Mouse (Mus musculus) G1E-ER4 (cell line): ENCODE results near the gene Atad1. TPM values are rescaled to one million over a fixed set of nuclear protein-coding genes. Genes with fewer than 3 reads are reported as not detected.

Experiments
- GATA1 ChIP-seq: IDR thresholded peaks from one replicate; pipeline ENCODE4 v1.8.0; 2012; ENCODE audit warnings: low read length, inconsistent platforms
- polyA plus RNA-seq: library from polyadenylated mRNA; stranded (reverse); fragments of >175 nt; gene quantifications from 2 replicates; pipeline ENCODE4 v1.2.3, GENCODE M21; 2012

Gene Atad1
- polyA plus RNA-seq, 1 experiment, result 1.6 TPM

- no peak for TF ChIP-seq GATA1
These were observed 27.6 kb downstream of the Atad1 start for GRCm38 (mm10) chr19:32711761-32712541.

- TF ChIP-seq GATA1, result no peak
These were observed 29.3 kb downstream of the Atad1 start for GRCm38 (mm10) chr19:32710288-32710687.

DNA sequence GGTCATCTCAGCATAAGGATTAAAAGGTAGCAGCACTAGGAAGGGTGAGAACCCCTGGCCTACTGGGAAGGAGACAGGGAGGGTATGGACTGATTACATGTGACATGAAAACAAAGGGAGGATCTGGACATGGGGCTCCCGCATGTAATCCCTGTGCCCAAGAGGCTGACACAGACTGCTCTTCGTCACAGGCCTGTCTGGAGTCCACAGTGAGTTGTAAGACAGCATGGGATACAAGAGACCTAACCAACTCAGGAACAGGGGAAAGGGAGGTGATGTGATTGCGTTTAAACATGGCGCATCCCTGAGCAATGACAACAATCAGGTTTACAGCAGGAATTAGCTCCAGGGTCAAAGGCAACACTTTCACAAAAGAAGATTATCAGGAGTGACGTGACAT is 30.6 kb downstream of the Atad1 start:
- no peak for TF ChIP-seq GATA1

DNA sequence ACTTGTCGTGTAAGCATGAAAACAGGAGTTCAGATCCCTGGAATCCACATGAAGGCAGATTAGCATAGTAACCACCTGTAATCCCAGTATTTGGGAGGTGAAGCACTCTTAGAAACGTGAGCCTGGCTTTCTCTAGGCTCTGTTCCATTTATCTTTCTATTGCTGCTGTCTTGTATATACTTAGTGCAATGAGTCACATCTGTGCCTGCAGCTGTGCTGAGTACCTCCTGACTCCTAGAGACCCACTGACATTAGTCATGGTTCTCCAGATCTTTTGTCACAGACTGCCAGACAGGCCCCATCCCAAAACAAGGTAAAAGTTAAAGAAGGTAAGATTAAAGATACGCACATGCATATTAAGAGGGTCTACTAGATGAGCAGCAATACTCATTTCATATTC is 37.4 kb downstream of the Atad1 start:
- no peak for TF ChIP-seq GATA1

DNA sequence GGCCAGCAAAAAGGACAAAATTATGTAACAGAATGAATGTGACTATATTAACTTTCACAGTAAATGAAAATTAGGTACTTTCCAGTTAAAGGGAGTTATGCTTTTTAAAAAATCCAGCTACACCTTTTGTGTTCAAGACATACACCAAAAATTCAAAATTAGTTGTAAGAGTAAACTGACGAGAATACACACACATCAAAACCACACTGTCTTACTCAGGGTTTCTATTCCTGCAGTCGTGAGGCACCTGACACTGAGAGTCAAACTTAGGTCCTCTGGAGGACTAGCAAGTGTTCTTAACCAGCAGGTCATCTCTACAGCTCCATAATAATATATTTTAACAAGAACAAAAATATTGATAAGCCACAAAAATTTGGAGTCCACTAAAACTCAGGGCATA is 42.9 kb downstream of the Atad1 start:
- no peak for TF ChIP-seq GATA1

GRCm38 (mm10) chr19:32689724-32690123 is 49.9 kb downstream of the Atad1 start:
- TF ChIP-seq GATA1, result no peak

- no peak for TF ChIP-seq GATA1
These were observed 51.9 kb downstream of the Atad1 start for GRCm38 (mm10) chr19:32687721-32688120.

DNA sequence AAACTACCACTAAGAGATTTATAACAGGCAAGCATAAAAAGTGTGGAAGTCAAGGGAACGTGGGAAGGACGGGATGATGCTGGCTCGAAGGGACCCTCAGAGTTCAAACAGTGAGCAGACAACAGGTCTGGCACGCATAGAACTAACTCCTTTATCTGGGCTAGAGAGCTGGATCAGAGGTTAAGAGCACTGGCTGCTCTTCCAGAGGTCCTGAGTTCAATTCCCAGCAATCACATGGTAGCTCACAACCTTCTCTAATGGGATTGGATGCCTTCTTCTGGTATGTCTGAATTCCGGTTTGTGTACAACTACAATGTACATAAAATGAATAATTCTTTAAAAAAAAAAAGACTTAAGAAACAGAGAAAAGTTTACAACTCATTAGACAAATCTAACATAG is 56.5 kb downstream of the Atad1 start:
- TF ChIP-seq GATA1, result no peak

DNA sequence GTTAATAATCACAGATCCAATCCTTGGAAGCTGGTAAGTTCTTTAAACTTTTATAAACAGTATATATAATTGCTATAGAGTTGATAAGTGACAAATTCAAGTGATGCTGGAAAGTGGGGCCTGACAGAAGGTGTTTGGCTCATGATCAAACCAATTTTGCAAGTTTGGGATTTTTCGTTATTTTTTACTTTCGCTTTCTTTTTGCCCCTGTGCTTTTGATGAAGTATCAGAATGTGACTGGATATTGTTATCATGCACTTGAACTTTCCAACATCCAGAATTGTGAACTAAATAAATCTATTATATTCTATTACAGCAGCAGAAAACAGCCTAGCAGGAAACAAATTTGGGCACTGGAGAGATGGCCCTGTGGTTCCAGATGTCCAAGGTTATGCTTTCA is 58.7 kb downstream of the Atad1 start:
- TF ChIP-seq GATA1, result no peak

- no peak for TF ChIP-seq GATA1
These were observed 63.8 kb downstream of the Atad1 start for GRCm38 (mm10) chr19:32675766-32676165.

- TF ChIP-seq GATA1, result no peak
These were observed 74.3 kb downstream of the Atad1 start for GRCm38 (mm10) chr19:32665243-32665642.

DNA sequence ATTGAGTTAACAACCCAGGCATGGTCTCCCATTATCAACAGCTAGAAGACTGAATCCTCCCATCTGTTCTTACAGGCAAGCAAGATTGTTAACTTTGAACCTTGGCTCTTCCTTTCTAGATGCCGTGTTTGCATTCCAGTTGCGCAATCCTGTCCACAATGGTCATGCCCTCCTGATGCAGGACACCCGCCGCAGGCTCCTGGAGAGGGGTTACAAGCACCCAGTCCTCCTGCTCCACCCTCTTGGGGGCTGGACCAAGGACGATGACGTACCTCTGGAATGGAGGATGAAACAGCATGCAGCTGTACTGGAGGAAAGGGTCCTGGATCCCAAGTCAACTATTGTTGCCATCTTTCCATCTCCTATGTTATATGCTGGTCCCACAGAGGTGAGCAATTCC is 76.7 kb downstream of the Atad1 start:
- no peak for TF ChIP-seq GATA1

GRCm38 (mm10) chr19:32659346-32659745 is 80.2 kb downstream of the Atad1 start:
- TF ChIP-seq GATA1, result no peak

GRCm38 (mm10) chr19:32653630-32654362 is 85.8 kb downstream of the Atad1 start:
- peak; percentile 72 for TF ChIP-seq GATA1

- peak; percentile 54 for TF ChIP-seq GATA1
These were observed 86.5 kb downstream of the Atad1 start for GRCm38 (mm10) chr19:32653122-32653521.

GRCm38 (mm10) chr19:32651046-32651445 is 88.5 kb downstream of the Atad1 start:
- no peak for TF ChIP-seq GATA1
